Mouse (Mus musculus): ENCODE results near the gene Caskin2. TPM values are rescaled to one million over a fixed set of nuclear protein-coding genes. Genes with fewer than 3 reads are reported as not detected.

Caskin2 gene
- total RNA-seq, 2 experiments from 2014 or later: 1.5 to 4.3 TPM

GRCm38 (mm10) chr11:115832064-115832463, 18.6 kb upstream of the Caskin2 start:
- no peak for ATAC-seq (replicated peaks; ENCODE audit: poor library complexity)

DNA sequence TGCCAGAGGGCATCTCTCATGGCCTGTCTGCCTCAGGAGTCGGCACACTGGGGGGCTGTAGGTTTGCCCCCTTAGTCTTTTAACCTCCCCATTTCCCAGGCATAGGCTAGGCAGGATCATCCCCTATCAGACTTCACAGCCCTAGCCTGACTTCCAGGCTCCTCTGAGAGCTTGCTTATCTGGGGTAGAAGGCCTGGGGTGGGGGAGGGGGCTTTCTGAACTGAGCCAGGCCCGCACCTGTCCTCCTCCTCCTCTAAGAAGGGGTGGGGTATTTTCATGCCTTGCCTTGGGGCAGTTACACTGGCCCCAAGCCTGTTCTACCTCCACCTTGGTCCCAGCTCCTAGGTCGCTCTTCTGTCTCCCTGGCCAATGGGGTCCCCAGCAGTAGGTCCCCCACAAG, 18.1 kb upstream of the Caskin2 start:
- peak; percentile 26; the same call in 1 of the 2 replicates for ATAC-seq (replicated peaks; ENCODE audit: poor library complexity)

GRCm38 (mm10) chr11:115830550-115831325, 17.3 kb upstream of the Caskin2 start:
- ATAC-seq (replicated peaks; ENCODE audit: poor library complexity): no peak

DNA sequence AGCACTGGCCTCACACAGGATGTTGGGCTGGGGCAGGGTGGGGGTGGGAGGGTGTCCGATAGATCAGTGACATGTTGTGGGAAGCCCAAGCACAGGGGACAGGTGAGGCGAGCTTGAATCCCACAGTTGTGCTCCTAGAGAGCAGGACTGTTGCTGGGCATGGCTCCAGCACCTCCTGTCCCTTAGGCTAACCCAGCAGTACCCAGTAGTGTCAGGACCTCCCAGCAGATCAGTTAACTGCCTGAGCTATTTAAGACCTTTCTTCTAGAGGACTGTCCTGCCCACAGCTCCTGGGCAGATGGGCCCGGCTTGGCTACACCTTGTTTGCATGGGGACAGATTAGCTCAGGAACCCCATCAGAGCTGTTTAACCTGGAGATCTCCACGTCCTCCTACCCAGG, 15.6 kb upstream of the Caskin2 start:
- ATAC-seq (replicated peaks; ENCODE audit: poor library complexity): no peak

GRCm38 (mm10) chr11:115827624-115828023, 14.2 kb upstream of the Caskin2 start:
- no peak for ATAC-seq (replicated peaks; ENCODE audit: poor library complexity)

DNA sequence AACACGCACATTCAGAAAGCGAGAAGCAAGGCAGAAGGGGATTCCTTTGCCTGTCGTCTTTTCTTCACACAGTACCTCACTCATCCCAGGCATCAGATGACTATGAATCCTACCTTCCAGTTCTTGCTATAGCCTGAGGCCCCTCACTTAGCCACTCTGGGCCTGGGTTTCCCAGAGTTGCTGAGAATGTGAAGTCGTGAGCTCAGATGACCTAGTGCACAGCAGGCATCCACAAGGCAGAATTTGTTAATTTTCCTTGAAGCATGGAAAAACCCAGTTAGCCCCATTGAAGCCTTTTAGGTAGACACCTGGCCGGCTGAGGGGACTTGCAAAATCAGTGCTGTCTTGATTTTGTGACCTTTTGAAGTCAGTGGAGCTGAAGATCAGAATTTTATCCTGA, 13.0 kb upstream of the Caskin2 start:
- no peak for ATAC-seq (replicated peaks; ENCODE audit: poor library complexity)

DNA sequence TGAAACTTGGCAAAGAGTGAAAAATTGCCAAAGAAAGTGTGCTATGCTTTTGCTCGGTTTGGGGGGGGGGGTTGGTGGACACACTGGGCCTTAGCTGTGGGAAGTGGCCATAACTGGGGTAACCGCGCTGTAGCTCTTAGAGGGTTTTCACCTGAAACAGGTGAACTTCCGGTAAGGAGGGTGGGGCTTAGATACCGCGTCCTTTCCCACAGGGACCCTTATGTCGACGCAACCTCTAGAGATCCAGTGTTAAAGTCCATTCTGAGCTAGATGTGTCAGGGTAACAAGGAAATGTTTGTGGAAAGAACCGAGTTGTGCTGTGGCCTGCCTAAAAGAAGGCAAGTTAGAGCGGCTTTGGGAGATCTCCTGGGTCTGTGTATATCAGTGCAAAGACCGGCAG, 11.4 kb upstream of the Caskin2 start:
- ATAC-seq (replicated peaks; ENCODE audit: poor library complexity): no peak

DNA sequence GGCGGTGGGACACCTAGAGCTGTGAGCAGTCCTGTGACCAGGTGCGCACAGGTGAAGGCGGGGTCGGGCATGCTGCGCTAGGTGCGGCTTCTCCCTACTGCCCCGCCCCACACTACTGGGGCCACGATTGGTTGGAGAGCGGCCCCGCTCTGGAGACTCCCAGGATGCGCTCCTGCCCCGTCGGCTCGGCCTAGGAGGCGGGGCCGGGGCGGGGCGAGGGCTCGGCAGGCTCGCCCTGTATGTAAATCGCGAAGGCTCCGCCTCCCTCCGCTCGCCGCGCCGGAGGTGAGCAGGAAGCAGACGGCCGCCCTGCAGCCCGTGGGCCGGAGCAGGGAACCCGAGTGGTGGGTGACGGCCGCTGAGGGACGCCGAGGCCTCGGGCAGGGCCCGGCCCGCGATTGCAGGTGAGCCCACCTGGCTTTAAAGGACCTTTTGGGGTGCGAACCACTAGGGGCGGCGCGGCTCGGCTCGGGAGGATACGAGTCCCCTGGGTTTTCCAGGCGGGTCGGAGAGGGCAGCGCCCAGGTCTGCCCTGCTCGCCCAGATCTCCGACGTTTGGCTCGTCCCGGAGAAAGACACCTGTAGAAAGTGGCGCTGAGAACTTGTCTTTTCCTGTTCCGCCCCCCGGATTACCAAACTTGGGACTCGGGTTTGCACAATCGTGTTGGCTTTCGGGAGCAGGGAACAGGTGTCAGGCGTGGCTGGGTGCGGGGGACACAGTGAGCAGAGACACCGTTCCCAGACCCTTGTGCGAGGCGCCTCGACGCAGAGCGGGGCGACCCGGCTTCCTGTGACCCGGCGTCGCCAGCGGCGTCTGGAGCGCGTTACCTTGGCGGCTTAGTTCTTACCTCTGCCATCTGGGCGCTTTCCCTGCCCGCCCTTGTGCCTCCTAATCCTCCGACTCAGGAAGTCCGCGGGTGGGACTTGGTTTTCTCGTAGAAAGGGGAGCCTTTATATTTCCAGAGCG, 10.6 kb upstream of the Caskin2 start, which contains the start of gene Llgl2:
Gene Llgl2, plus strand, starts transcription at position 276 of the 967 bp plus-strand sequence.
- peak; percentile 91 for ATAC-seq (replicated peaks; ENCODE audit: poor library complexity)

- no peak for ATAC-seq (replicated peaks; ENCODE audit: poor library complexity)
Observed at GRCm38 (mm10) chr11:115821001-115821400, 7.6 kb upstream of the Caskin2 start.

DNA sequence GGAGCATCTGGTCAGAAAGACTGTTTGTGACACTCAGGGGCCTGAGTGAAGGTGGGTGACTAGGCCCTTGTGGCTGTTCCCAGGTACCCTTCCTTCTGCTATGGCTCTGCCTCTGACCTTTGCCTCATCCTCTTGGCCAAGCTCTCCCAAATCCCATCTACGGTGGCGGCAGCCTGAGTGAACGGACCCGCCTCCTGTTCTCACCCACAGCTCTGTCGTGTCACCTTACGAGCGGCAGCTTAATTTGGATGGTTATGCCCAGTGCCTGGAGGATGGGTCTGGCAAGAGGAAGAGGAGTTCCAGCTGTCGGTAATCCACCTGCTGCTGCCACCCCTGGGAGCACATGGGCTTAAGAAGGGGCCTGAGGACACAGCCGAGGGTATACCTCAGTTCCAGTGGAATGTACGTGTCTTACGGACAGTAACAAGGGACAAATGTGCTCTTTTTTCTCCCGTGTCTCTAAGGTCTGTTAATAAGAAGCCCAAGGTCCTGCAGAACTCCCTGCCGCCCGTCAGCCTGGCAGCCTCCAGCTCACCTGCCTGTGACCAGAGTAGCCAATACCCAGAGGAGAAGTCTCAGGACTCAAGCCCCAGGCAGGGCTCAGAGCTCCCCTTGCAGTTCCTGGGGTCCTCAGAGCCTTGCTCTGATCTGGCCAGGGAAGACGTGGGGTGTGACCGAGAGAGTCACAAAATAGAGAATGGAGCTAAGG, 6.6 kb upstream of the Caskin2 start:
- ATAC-seq (replicated peaks; ENCODE audit: poor library complexity): no peak

- no peak for ATAC-seq (replicated peaks; ENCODE audit: poor library complexity)
Observed at GRCm38 (mm10) chr11:115817331-115817730, 3.9 kb upstream of the Caskin2 start.

- ATAC-seq (replicated peaks; ENCODE audit: poor library complexity): peak; percentile 38
Observed at GRCm38 (mm10) chr11:115814605-115815450, 1.4 kb upstream of the Caskin2 start, which contains the start of gene Tsen54. TSS of gene Tsen54 (plus strand) at chr11:115814724.

GRCm38 (mm10) chr11:115812533-115813420, 662 bp downstream of the Caskin2 start:
- ATAC-seq (replicated peaks; ENCODE audit: poor library complexity): no peak

GRCm38 (mm10) chr11:115812095-115812494, 1.3 kb downstream of the Caskin2 start:
- no peak for ATAC-seq (replicated peaks; ENCODE audit: poor library complexity)

DNA sequence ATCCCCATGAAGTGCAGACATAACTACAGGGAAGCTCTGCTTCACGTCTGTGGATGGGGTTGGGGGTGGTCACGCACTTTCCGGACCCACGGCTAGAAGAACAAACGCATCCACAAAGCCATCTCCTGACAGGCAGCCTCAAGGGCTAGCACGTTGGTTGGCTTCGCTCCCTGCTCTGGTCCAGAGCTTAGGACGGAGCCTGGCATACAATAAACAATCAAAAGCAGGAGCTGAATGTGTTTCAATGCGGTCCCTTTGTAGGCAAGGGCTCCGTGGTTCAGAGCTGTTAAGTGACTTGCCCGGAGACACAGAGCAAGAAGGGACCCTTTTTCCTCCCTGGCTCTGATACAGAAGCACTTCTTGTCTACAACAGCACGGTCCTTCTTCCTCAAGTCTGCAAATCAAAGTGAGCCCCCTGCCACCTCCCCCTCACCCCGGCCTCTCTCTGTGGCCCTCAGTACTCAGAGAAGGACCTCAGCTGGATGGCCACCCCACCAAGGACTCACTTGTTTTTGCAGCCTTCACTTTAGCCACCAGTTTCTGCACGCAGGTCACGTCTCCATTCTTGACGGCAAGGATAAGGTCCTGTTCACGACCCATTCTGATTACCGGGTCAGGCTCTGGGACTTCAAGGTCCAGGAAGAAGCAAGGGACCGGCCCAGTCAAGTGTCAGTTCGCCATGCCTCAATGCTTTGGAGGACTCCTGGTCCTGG, 1.9 kb downstream of the Caskin2 start:
- no peak for ATAC-seq (replicated peaks; ENCODE audit: poor library complexity)

- no peak for ATAC-seq (replicated peaks; ENCODE audit: poor library complexity)
Observed at GRCm38 (mm10) chr11:115810377-115810776, 3.1 kb downstream of the Caskin2 start.

DNA sequence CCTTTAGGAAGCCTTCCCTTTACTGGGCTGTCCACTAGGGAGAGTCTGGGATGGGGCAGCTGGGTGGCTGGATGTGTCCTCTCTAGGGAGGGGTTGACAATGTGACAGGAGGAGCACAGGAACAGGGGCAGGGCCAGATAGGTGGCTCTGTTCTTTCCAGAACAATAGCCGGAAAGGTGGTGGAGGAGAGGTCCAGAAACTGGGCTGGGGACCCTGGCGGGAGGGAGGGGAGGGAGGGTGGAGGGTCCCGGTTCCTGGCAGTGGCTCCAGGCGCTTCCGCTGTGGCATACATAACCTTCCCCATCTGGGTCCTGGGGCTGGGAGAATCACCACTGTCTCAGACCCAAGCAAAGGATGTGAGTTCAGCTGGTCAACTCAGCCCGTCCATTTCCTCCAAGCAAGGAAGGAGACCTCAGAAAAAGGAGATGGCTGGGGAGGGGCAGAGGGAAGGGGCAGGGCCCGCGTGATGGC, 4.1 kb downstream of the Caskin2 start:
- ATAC-seq (replicated peaks; ENCODE audit: poor library complexity): no peak

DNA sequence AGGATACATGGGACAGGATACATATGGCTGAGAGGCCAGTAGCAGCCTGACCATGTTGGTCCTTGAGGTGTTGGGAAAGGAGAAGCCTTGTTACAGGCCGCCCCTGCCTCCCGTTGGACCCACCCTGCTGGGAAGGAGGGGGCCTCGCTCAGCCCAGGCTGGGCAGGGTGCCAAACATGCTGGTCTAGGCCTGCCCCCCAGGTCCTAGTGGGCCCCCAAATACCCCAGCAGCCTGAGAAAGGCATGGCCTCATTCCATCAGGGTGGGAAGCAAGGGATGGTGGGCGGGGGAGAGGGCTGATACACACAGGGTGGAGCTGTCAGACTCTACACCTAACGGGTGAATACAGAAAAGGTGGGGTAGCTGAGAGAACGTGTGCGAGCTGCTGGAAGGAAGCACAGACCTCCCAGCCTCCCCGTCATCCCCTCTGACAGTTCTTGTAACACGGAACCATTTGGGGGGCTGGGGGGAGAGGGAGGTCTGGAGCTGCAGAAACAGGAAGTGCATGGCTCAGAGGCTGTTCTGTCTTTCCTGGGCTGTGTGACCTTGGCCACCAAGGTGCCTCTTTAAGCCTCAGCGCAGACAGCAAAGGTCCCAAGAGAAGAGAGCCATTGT, 4.6 kb downstream of the Caskin2 start:
- no peak for ATAC-seq (replicated peaks; ENCODE audit: poor library complexity)
